Mouse (Mus musculus): ENCODE measurements around the gene Ppox.
"Not testable (repeated sequence)": the region's sequence is repeated elsewhere in the genome, so short reads cannot be mapped to it uniquely, and the experiment has no call there.

The Ppox gene

GRCm38 (mm10) chr1:171280916-171281527 lies at the start of gene Ppox:
Gene Ppox, minus strand, starts transcription at chr1:171281186.
- peak; percentile 92 to 96 for DNase-seq (ENCODE audit: low spot score in 2 of 2)

DNA sequence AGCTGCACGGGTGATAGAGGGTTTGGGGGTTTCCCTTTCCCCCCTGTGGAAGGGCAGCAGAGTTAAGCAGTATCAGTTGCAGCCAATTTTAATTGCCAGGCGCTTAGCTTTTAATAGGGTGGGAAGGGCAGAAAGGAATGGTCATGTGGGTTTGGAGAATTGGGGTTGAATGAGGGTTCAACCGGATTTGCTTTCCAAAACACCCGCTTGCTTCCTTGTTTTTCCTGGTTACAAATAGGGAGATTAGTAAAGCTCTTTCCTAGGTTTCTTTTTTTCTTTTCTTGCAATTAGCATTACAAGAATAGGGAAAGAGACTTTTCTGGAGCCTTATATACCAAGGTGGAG lies 49.2 kb upstream of the Ppox start:
- no peak for DNase-seq (ENCODE audit: low spot score in 2 of 2)

- DNase-seq (ENCODE audit: low spot score in 2 of 2), result peak in 1 of 2 experiments; percentile 38
Measured at GRCm38 (mm10) chr1:171329433-171330215, 48.6 kb upstream of the Ppox start.

- peak; percentile 91 to 94 for DNase-seq (ENCODE audit: low spot score in 2 of 2)
Measured at GRCm38 (mm10) chr1:171328839-171329432, 48.0 kb upstream of the Ppox start, which contains the start of gene Dedd. Gene Dedd, plus strand, starts transcription at chr1:171329145.

GRCm38 (mm10) chr1:171328244-171328643 lies 47.3 kb upstream of the Ppox start:
- no peak for DNase-seq (ENCODE audit: low spot score in 2 of 2)

DNA sequence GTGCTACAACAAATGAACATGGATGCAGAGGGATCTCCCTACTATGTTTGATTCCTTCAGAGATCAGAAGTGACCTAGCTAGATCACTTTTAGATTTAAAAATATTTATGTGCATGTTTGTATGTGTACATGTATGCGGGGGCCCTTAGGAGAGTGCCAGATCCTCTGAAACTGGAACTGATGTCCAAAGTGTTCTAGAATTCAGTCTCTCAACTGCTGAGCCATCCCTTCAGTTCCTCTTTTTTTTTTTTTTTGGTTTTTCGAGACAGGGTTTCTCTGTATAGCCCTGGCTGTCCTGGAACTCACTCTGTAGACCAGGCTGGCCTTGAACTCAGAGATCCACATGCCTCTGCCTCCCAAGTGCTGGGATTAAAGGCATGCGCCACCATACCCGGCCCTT lies 45.6 kb upstream of the Ppox start:
- DNase-seq (ENCODE audit: low spot score in 2 of 2), result not testable (repeated sequence)

GRCm38 (mm10) chr1:171325571-171325970 lies 44.6 kb upstream of the Ppox start:
- no peak for DNase-seq (ENCODE audit: low spot score in 2 of 2)

GRCm38 (mm10) chr1:171322012-171322411 lies 41.0 kb upstream of the Ppox start:
- DNase-seq (ENCODE audit: low spot score in 2 of 2), result no peak

GRCm38 (mm10) chr1:171321415-171321814 lies 40.4 kb upstream of the Ppox start:
- no peak for DNase-seq (ENCODE audit: low spot score in 2 of 2)

GRCm38 (mm10) chr1:171320151-171320550 lies 39.2 kb upstream of the Ppox start:
- DNase-seq (ENCODE audit: low spot score in 2 of 2), result no peak

- DNase-seq (ENCODE audit: low spot score in 2 of 2), result no peak
Measured at GRCm38 (mm10) chr1:171319748-171320147, 38.8 kb upstream of the Ppox start.

DNA sequence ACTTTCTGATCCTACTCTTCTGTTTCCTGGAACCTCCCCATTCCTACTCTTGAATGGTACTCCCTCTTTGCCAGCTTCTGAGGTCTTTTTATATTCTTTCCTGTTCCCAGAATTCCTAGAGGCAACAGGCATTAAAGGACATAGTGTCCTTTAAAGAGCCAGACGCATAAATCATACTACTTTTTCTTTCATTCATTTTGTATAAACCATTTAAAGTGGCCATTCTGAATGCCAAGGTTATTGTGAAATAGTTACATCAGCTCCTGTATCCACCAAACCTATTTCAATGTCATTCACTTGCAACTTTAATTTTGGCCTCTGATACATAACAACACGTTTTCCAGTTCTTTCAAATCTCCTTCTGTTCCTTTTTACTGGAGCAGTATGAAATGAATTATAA lies 28.3 kb upstream of the Ppox start:
- no peak for DNase-seq (ENCODE audit: low spot score in 2 of 2)

GRCm38 (mm10) chr1:171306157-171306556 lies 25.2 kb upstream of the Ppox start:
- not testable (repeated sequence) for DNase-seq (ENCODE audit: low spot score in 2 of 2)

DNA sequence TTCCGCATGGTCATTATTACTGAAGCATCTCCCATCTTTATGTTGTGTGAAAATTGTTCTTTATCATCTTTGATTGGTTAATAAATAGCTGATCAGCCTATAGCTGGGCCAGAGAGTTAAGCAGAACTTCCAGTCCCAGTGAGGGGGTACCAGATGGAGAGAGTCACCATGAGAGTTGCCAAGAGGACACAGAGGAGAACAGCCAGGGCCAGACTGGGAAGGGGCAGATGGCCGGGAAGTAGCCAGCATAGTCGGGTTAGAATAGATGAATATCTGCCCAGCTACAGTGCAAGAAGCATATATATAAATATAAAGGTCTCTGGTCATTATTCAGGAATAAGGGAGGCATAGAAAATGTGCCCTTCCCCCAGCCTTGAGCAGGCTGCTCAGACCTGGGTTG lies 17.2 kb upstream of the Ppox start:
- no peak for DNase-seq (ENCODE audit: low spot score in 2 of 2)

GRCm38 (mm10) chr1:171295063-171295402 lies 14.0 kb upstream of the Ppox start:
- no peak for DNase-seq (ENCODE audit: low spot score in 2 of 2)

- DNase-seq (ENCODE audit: low spot score in 2 of 2), result peak; percentile 86 to 90
Measured at GRCm38 (mm10) chr1:171294298-171295062, 13.5 kb upstream of the Ppox start, which contains the start of gene Ufc1. Gene Ufc1, minus strand, starts transcription at chr1:171295024.

DNA sequence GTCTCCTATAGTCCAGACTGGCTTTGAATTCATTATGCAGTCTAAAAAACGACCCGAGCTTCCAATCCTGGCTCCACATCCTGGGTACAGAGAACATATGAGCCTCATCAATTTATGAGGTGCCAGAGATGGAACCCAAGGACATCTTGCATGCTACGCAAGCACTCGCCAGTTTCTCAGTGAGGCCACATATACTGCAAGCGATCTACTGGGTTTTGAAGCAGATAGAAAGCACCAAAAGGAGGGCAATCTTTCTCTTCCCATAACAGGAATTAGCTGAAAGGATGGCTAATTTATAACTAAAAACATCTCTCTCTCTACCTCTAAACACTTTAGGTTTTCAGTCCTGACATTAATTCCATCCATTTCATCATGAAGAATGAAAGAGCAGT lies 12.9 kb upstream of the Ppox start:
- no peak for DNase-seq (ENCODE audit: low spot score in 2 of 2)

DNA sequence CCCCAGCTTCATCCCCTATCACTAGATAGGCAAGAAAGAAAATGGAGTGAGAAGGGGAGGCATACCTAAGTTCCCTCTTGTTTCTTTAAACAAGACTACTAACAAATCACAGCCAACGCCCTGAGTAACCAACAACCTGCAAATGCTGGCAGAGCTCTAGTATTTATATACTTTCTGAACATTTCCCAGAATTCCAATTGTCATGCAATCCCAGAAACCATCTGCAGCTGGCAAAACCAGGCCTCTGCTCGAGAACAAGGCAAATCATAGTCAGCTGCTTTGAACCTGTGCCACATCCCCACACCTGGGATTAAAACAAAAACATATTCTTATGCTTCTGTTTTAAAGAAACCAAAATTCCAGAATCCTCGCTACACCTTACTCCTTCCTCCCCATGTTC lies 12.4 kb upstream of the Ppox start:
- DNase-seq (ENCODE audit: low spot score in 2 of 2), result no peak

GRCm38 (mm10) chr1:171288328-171288727 lies 7.3 kb upstream of the Ppox start:
- no peak for DNase-seq (ENCODE audit: low spot score in 2 of 2)

GRCm38 (mm10) chr1:171287136-171288081 lies 6.4 kb upstream of the Ppox start, which contains the start of gene Usp21:
Gene Usp21, minus strand, starts transcription at chr1:171287991.
- peak; percentile 95 to 96 for DNase-seq (ENCODE audit: low spot score in 2 of 2)

GRCm38 (mm10) chr1:171286517-171286916 lies 5.5 kb upstream of the Ppox start:
- DNase-seq (ENCODE audit: low spot score in 2 of 2), result peak in 1 of 2 experiments; percentile 2
